Mouse (Mus musculus) liver, adult 2 months (tissue): Measurements from ENCODE around the gene Klk7. TPM values are rescaled to one million over a fixed set of nuclear protein-coding genes. Genes with fewer than 3 reads are reported as not detected.

Source experiments
- DNase-seq: peaks from one replicate; pipeline ENCODE4 v3.0.0-alpha.2; 2011; ENCODE audit warnings: low read depth, low spot score; ENCODE audit errors: extremely low read depth
- H3K27ac ChIP-seq: fragments of 200-500 bp; replicated peaks from 2 replicates; pipeline ENCODE4 v1.5.1; 2012; ENCODE audit warnings: low read depth, mild to moderate bottlenecking, control low read depth, inconsistent platforms, low read length; ENCODE audit not compliant: insufficient read depth
- H3K27me3 ChIP-seq: fragments of 200-500 bp; 2 replicates; pipeline ENCODE4 v1.6.1; 2012; ENCODE audit warnings: mild to moderate bottlenecking, moderate library complexity, low read length, inconsistent platforms; ENCODE audit not compliant: control insufficient read depth, insufficient read depth
- H3K36me3 ChIP-seq: fragments of 200-500 bp; 2 replicates; pipeline ENCODE4 v1.6.1; 2012; ENCODE audit warnings: low read length, inconsistent platforms; ENCODE audit not compliant: control insufficient read depth, insufficient read depth
- H3K4me1 ChIP-seq: fragments of 200-500 bp; 2 replicates; pipeline ENCODE4 v1.6.1; 2011; ENCODE audit warnings: low read length; ENCODE audit not compliant: control insufficient read depth, insufficient read depth
- H3K4me3 ChIP-seq: fragments of 200-500 bp; 2 replicates; pipeline ENCODE4 v1.5.1; 2011; ENCODE audit warnings: low read depth, mild to moderate bottlenecking, control low read depth, low read length, moderate library complexity; ENCODE audit not compliant: insufficient read depth
- H3K79me2 ChIP-seq: fragments of 200-500 bp; 2 replicates; pipeline ENCODE4 v1.6.1; 2012; ENCODE audit warnings: inconsistent platforms, mild to moderate bottlenecking, low read length, moderate library complexity; ENCODE audit not compliant: control insufficient read depth, insufficient read depth
- H3K9ac ChIP-seq: fragments of 200-500 bp; 2 replicates; pipeline ENCODE4 v1.6.1; 2012; ENCODE audit warnings: low read depth, mild to moderate bottlenecking, control low read depth, inconsistent platforms, low read length
- CTCF ChIP-seq: fragments of 200-500 bp; IDR thresholded peaks from 2 replicates; pipeline ENCODE4 v1.5.1; 2011; ENCODE audit warnings: low read depth, low read length, control low read depth
- POLR2A ChIP-seq: fragments of 200-500 bp; IDR thresholded peaks from 2 replicates; pipeline ENCODE4 v1.6.1; 2011; ENCODE audit warnings: low read length, control low read depth; ENCODE audit not compliant: insufficient read depth; ENCODE audit errors: extremely low read depth
- WGBS: fragments of 180-500 bp; shearing (Covaris S2); methylation state at CpG from one replicate; pipeline ENCODE4 v1.1.7; 2018; 5-methylcytosine and 5-hydroxymethylcytosine counted together
- polyA plus RNA-seq: library from polyadenylated mRNA; depleted of rRNA; stranded (reverse); fragments of >200 nt; gene quantifications from 2 replicates; pipeline ENCODE4 v1.2.3, GENCODE M21; 2012; rRNA removed
- total RNA-seq: library from RNA; depleted of rRNA; stranded (reverse); fragments of >200 nt; gene quantifications from 2 replicates; pipeline ENCODE4 v1.2.3, GENCODE M21; 2014; rRNA removed

Gene Klk7
- total RNA-seq: not detected in 2 replicates
- not detected in 2 replicates for polyA plus RNA-seq

- Histone ChIP-seq H3K79me2 (no peaks in the 10 kb centered on the region), H3K36me3 (no peaks in the 10 kb centered on the region), H3K4me3 (no peak within 1 kb of the TSS), H3K27me3 (no peaks in the 10 kb centered on the region), H3K4me1 (no peaks in the 10 kb centered on the region), H3K9ac (no peak within 1 kb of the TSS), H3K27ac (no peak within 1 kb of the TSS)
- no peak for TF ChIP-seq POLR2A
- no peak for TF ChIP-seq CTCF
- 52% methylated on average over 5 of the region's 5 CpGs for WGBS
- no peak for DNase-seq
Measured at GRCm38 (mm10) chr7:43810994-43811393, at the start of gene Klk7. Gene Klk7 (plus strand): TSS chr7:43811294.

GRCm38 (mm10) chr7:43766484-43766883 lies 44.6 kb upstream of the Klk7 start:
- DNase-seq: no peak
- H3K4me1 ChIP-seq: no peaks in the 10 kb centered on the region
- H3K79me2 ChIP-seq: no peaks in the 10 kb centered on the region
- 36% methylated on average over 8 of the region's 8 CpGs for whole genome bisulfite sequencing
- no peak overlapping the region for H3K9ac ChIP-seq
- no peaks in the 10 kb centered on the region for H3K27me3 ChIP-seq
- TF ChIP-seq CTCF (no peak), POLR2A (no peak)
- H3K4me3 ChIP-seq: no peak overlapping the region
- no peak overlapping the region for H3K27ac ChIP-seq
- no peaks in the 10 kb centered on the region for H3K36me3 ChIP-seq

DNA sequence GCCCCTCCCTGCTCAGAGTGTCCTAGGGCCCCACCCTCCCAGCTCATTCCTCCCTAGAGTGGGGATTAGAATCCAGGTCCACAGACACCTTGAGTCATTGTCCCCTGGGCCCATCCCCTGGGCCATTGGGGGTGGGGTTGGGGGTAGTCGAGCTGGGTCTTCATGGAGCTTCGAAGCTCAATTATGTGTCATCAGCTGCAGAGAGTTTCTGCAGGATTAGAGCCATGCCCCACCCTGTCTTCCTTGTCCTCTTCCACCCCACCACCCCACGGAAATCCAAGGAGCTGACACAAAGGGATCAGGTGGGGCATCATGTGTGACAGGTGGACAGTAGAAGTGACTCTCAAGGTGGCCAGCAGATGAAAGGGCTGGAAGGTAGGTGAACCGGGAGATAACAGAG lies 42.5 kb upstream of the Klk7 start, which contains the start of gene Klk12:
Gene Klk12, plus strand, starts transcription at position 301 of the 400 bp plus-strand sequence.
- no peak within 1 kb of the TSS for H3K27ac ChIP-seq
- WGBS: 58% methylated on average over 4 of the region's 4 CpGs
- H3K4me3 ChIP-seq: no peak within 1 kb of the TSS
- H3K9ac ChIP-seq: no peak within 1 kb of the TSS
- H3K79me2 ChIP-seq: no peaks in the 10 kb centered on the region
- H3K27me3 ChIP-seq: no peaks in the 10 kb centered on the region
- no peaks in the 10 kb centered on the region for H3K36me3 ChIP-seq
- H3K4me1 ChIP-seq: no peaks in the 10 kb centered on the region
- DNase-seq: no peak
- TF ChIP-seq CTCF (no peak), POLR2A (no peak)

DNA sequence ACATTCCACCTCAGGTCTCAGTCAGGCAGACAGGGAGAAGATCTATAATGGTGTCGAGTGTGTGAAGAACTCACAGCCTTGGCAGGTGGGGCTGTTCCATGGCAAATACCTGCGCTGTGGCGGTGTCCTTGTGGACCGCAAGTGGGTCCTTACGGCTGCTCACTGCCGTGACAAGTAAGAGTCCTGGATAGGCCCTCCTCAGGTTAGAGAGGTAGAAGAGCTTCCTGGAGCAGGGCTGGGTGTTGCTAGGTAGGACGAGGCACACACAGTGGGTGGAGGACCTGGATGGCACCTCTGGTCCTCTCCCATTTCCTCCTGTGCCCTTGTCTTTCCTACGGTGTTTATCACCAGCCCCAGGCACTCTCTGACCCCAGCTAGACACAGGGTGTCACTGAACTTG lies 41.5 kb upstream of the Klk7 start:
- DNase-seq: no peak
- Histone ChIP-seq H3K4me3 (no peak overlapping the region), H3K36me3 (no peaks in the 10 kb centered on the region), H3K9ac (no peak overlapping the region), H3K27me3 (no peaks in the 10 kb centered on the region), H3K4me1 (no peaks in the 10 kb centered on the region), H3K79me2 (no peaks in the 10 kb centered on the region), H3K27ac (no peak overlapping the region)
- no peak for TF ChIP-seq CTCF
- TF ChIP-seq POLR2A: no peak
- 88% methylated on average over 8 of the region's 8 CpGs for WGBS

- Histone ChIP-seq H3K36me3 (no peaks in the 10 kb centered on the region), H3K4me3 (no peak overlapping the region), H3K9ac (no peak overlapping the region), H3K27ac (no peak overlapping the region), H3K79me2 (no peaks in the 10 kb centered on the region), H3K27me3 (no peaks in the 10 kb centered on the region), H3K4me1 (no peaks in the 10 kb centered on the region)
- TF ChIP-seq POLR2A: no peak
- no peak for TF ChIP-seq CTCF
- no peak for DNase-seq
- 95% methylated on average over 10 of the region's 10 CpGs for whole genome bisulfite sequencing
Measured at GRCm38 (mm10) chr7:43770701-43771100, 40.4 kb upstream of the Klk7 start.

DNA sequence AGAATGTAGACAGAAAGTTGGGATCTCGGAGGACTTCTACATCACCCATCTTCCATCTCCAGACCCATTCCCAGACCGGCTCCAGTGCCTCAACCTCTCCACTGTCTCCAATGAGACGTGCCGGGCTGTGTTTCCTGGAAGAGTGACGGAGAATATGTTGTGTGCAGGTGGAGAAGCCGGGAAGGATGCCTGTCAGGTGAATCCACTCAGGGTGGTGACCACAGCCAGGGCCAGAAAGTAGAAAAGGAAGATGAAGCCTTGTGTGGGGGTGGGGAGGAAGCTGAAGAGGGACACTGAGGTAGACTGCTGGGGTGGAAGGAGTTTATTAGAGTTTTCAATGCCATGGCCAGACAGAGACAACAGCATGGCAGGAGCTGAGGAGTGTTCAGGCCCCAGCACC lies 39.2 kb upstream of the Klk7 start:
- H3K36me3 ChIP-seq: no peaks in the 10 kb centered on the region
- H3K4me3 ChIP-seq: no peak overlapping the region
- WGBS: 96% methylated on average over 6 of the region's 6 CpGs

More for the DNA sequence above, 39.2 kb upstream of the Klk7 start:
- Histone ChIP-seq H3K9ac (no peak overlapping the region), H3K4me1 (no peaks in the 10 kb centered on the region), H3K27me3 (no peaks in the 10 kb centered on the region), H3K79me2 (no peaks in the 10 kb centered on the region), H3K27ac (no peak overlapping the region)
- TF ChIP-seq POLR2A (no peak), CTCF (no peak)
- no peak for DNase-seq
